Mouse (Mus musculus) embryonic facial prominence, embryonic 11.5 days (tissue): ENCODE results near the gene Slc22a14. TPM values are rescaled to one million over a fixed set of nuclear protein-coding genes. Genes with fewer than 3 reads are reported as not detected.

Experiments
- ATAC-seq: fragments of 200-750 bp; cut with Nextera tagmentation; replicated peaks from 2 replicates; pipeline ENCODE4 v1.8.0; 2017; ENCODE audit warnings: low read depth; ENCODE audit not compliant: insufficient number of reproducible peaks, low FRiP score, low TSS enrichment
- DNase-seq: peaks from one replicate; pipeline ENCODE4 v3.0.0-alpha.2; 2015; ENCODE audit warnings: low spot score
- H3K27ac ChIP-seq: fragments of 300-500 bp; sonication (generic); replicated peaks from 2 replicates; pipeline ENCODE4 v1.5.1; 2014; ENCODE audit warnings: mild to moderate bottlenecking, low read depth, low read length, control low read depth
- H3K27me3 ChIP-seq: fragments of 300-500 bp; sonication (generic); 2 replicates; pipeline ENCODE4 v1.6.1; 2014; ENCODE audit warnings: mild to moderate bottlenecking, low read length, moderate library complexity, mixed read lengths; ENCODE audit not compliant: control insufficient read depth, insufficient read depth
- H3K36me3 ChIP-seq: fragments of 300-500 bp; sonication (generic); replicated peaks from 2 replicates; pipeline ENCODE4 v1.6.1; 2014; ENCODE audit warnings: low read depth, mild to moderate bottlenecking, low read length, moderate library complexity, mixed read lengths; ENCODE audit not compliant: control insufficient read depth, insufficient read depth
- H3K4me1 ChIP-seq: fragments of 300-500 bp; sonication (generic); 2 replicates; pipeline ENCODE4 v1.6.1; 2014; ENCODE audit warnings: low read length, mixed read lengths; ENCODE audit not compliant: control insufficient read depth, insufficient read depth
- H3K4me2 ChIP-seq: fragments of 300-500 bp; sonication (generic); 2 replicates; pipeline ENCODE4 v1.6.1; 2014; ENCODE audit warnings: low read depth, mild to moderate bottlenecking, control low read depth, low read length, moderate library complexity
- H3K4me3 ChIP-seq: fragments of 300-500 bp; sonication (generic); 2 replicates; pipeline ENCODE4 v1.5.1; 2014; ENCODE audit warnings: low read depth, low read length, control low read depth
- H3K9ac ChIP-seq: fragments of 300-500 bp; sonication (generic); replicated peaks from 2 replicates; pipeline ENCODE4 v1.6.1; 2014; ENCODE audit warnings: mild to moderate bottlenecking, control low read depth, low read length
- H3K9me3 ChIP-seq: fragments of 300-500 bp; sonication (generic); replicated peaks from 2 replicates; pipeline ENCODE4 v1.6.1; 2016; ENCODE audit warnings: mild to moderate bottlenecking, low read length, inconsistent platforms, mixed read lengths; ENCODE audit not compliant: control insufficient read depth
- WGBS: fragments of 180-500 bp; shearing (Covaris S2); extraction: QIAGEN DNeasy Blood & Tissue Kit; methylation state at CpG from one replicate; pipeline ENCODE4 v1.1.7; 2014; 5-methylcytosine and 5-hydroxymethylcytosine counted together
- polyA plus RNA-seq: library from polyadenylated mRNA; unstranded; fragments of >200 nt; fragmentation: Nextera tagmentation; extraction: Ambion mirVana; gene quantifications from 2 replicates; pipeline ENCODE4 v1.2.1, GENCODE M21; 2014

Slc22a14 gene
- polyA plus RNA-seq, 1 experiment from 2014 or later = not detected

GRCm38 (mm10) chr9:119320446-119320845 is 44.9 kb downstream of the Slc22a14 start:
- Histone ChIP-seq H3K4me1 (no peaks in the 10 kb centered on the region), H3K9me3 (no peaks in the 10 kb centered on the region), H3K4me3 (no peak overlapping the region), H3K27me3 (no peaks in the 10 kb centered on the region), H3K9ac (no peak overlapping the region), H3K4me2 (no peak overlapping the region), H3K36me3 (no peaks in the 10 kb centered on the region), H3K27ac (no peak overlapping the region)
- WGBS = 81% methylated on average over 7 of the region's 7 CpGs
- DNase-seq = no peak
- ATAC-seq = no peak

- Histone ChIP-seq H3K27ac (no peak overlapping the region), H3K36me3 (no peaks in the 10 kb centered on the region), H3K9ac (no peak overlapping the region), H3K9me3 (no peaks in the 10 kb centered on the region), H3K4me1 (no peaks in the 10 kb centered on the region), H3K27me3 (no peaks in the 10 kb centered on the region), H3K4me3 (no peak overlapping the region), H3K4me2 (no peak overlapping the region)
- ATAC-seq (no peak), DNase-seq (no peak)
- 88% methylated on average over 1 of the region's 1 CpGs for WGBS
Observed at GRCm38 (mm10) chr9:119318891-119319290, 46.5 kb downstream of the Slc22a14 start.

GRCm38 (mm10) chr9:119313096-119313495 is 52.3 kb downstream of the Slc22a14 start:
- no peak for ATAC-seq
- Histone ChIP-seq H3K36me3 (no peaks in the 10 kb centered on the region), H3K9me3 (no peaks in the 10 kb centered on the region), H3K4me1 (no peaks in the 10 kb centered on the region), H3K4me2 (no peak overlapping the region), H3K4me3 (no peak overlapping the region), H3K27ac (no peak overlapping the region), H3K9ac (no peak overlapping the region), H3K27me3 (no peaks in the 10 kb centered on the region)
- WGBS = 95% methylated on average over 10 of the region's 10 CpGs
- DNase-seq = no peak

- H3K9ac ChIP-seq = no peak overlapping the region
- H3K4me2 ChIP-seq = no peak overlapping the region
- H3K4me1 ChIP-seq = no peaks in the 10 kb centered on the region
- H3K27me3 ChIP-seq = no peaks in the 10 kb centered on the region
- H3K27ac ChIP-seq = no peak overlapping the region
- WGBS = 85% methylated on average over 1 of the region's 1 CpGs
- H3K36me3 ChIP-seq = no peaks in the 10 kb centered on the region
- no peaks in the 10 kb centered on the region for H3K9me3 ChIP-seq
- no peak for ATAC-seq
- DNase-seq = no peak
- H3K4me3 ChIP-seq = no peak overlapping the region
Observed at GRCm38 (mm10) chr9:119309067-119309466, 56.3 kb downstream of the Slc22a14 start.

GRCm38 (mm10) chr9:119305863-119306262 is 59.5 kb downstream of the Slc22a14 start:
- no peaks in the 10 kb centered on the region for H3K36me3 ChIP-seq
- no peaks in the 10 kb centered on the region for H3K27me3 ChIP-seq
- DNase-seq (no peak), ATAC-seq (no peak)
- H3K4me2 ChIP-seq = no peak overlapping the region
- H3K9ac ChIP-seq = no peak overlapping the region
- H3K9me3 ChIP-seq = no peaks in the 10 kb centered on the region
- WGBS = 93% methylated on average over 7 of the region's 7 CpGs
- H3K27ac ChIP-seq = no peak overlapping the region
- no peaks in the 10 kb centered on the region for H3K4me1 ChIP-seq
- H3K4me3 ChIP-seq = no peak overlapping the region

GRCm38 (mm10) chr9:119298563-119298962 is 66.8 kb downstream of the Slc22a14 start:
- Histone ChIP-seq H3K9ac (no peak overlapping the region), H3K4me3 (no peak overlapping the region), H3K4me2 (no peak overlapping the region), H3K9me3 (no peaks in the 10 kb centered on the region), H3K36me3 (no peaks in the 10 kb centered on the region), H3K4me1 (no peaks in the 10 kb centered on the region), H3K27me3 (no peaks in the 10 kb centered on the region), H3K27ac (no peak overlapping the region)
- 89% methylated on average over 3 of the region's 3 CpGs for WGBS
- DNase-seq = no peak
- ATAC-seq = no peak

GRCm38 (mm10) chr9:119297696-119298095 is 67.7 kb downstream of the Slc22a14 start:
- no peak overlapping the region for H3K9ac ChIP-seq
- no peaks in the 10 kb centered on the region for H3K36me3 ChIP-seq
- H3K27ac ChIP-seq = no peak overlapping the region
- DNase-seq (no peak), ATAC-seq (no peak)
- H3K4me1 ChIP-seq = no peaks in the 10 kb centered on the region
- WGBS = 89% methylated on average over 6 of the region's 6 CpGs
- no peak overlapping the region for H3K4me2 ChIP-seq
- H3K27me3 ChIP-seq = no peaks in the 10 kb centered on the region
- no peaks in the 10 kb centered on the region for H3K9me3 ChIP-seq
- no peak overlapping the region for H3K4me3 ChIP-seq

- Histone ChIP-seq H3K27me3 (no peaks in the 10 kb centered on the region), H3K4me1 (no peaks in the 10 kb centered on the region), H3K9me3 (no peaks in the 10 kb centered on the region), H3K4me2 (no peak overlapping the region), H3K36me3 (no peaks in the 10 kb centered on the region), H3K9ac (no peak overlapping the region), H3K4me3 (no peak overlapping the region), H3K27ac (no peak overlapping the region)
- WGBS = 87% methylated on average over 3 of the region's 3 CpGs
- no peak for DNase-seq
- ATAC-seq = no peak
Observed at GRCm38 (mm10) chr9:119290791-119291190, 74.6 kb downstream of the Slc22a14 start.
